Mouse (Mus musculus): Measurements from ENCODE around the gene Meaf6. TPM values are rescaled to one million over a fixed set of nuclear protein-coding genes. Genes with fewer than 3 reads are reported as not detected.

The Meaf6 gene
- total RNA-seq, 1 experiment from 2014 or later: 38.1 TPM

GRCm38 (mm10) chr4:125114638-125115037 lies 29.7 kb downstream of the Meaf6 start:
- ATAC-seq (ENCODE audit: extremely low read depth, insufficient number of reproducible peaks, low FRiP score, poor library complexity, severe bottlenecking): peak; percentile 64

GRCm38 (mm10) chr4:125115081-125115480 lies 30.1 kb downstream of the Meaf6 start:
- no peak for ATAC-seq (ENCODE audit: extremely low read depth, insufficient number of reproducible peaks, low FRiP score, poor library complexity, severe bottlenecking)

- ATAC-seq (ENCODE audit: extremely low read depth, insufficient number of reproducible peaks, low FRiP score, poor library complexity, severe bottlenecking): no peak
Observed at GRCm38 (mm10) chr4:125115710-125116089, 30.8 kb downstream of the Meaf6 start.

GRCm38 (mm10) chr4:125116090-125116861 lies 31.3 kb downstream of the Meaf6 start:
- ATAC-seq (ENCODE audit: extremely low read depth, insufficient number of reproducible peaks, low FRiP score, poor library complexity, severe bottlenecking): peak; percentile 47

GRCm38 (mm10) chr4:125116929-125117328 lies 32.0 kb downstream of the Meaf6 start:
- no peak for ATAC-seq (ENCODE audit: extremely low read depth, insufficient number of reproducible peaks, low FRiP score, poor library complexity, severe bottlenecking)

- ATAC-seq (ENCODE audit: extremely low read depth, insufficient number of reproducible peaks, low FRiP score, poor library complexity, severe bottlenecking): peak; percentile 13; the same call in 1 of the 2 replicates
Observed at GRCm38 (mm10) chr4:125117902-125118320, 33.0 kb downstream of the Meaf6 start.

- no peak for ATAC-seq (ENCODE audit: extremely low read depth, insufficient number of reproducible peaks, low FRiP score, poor library complexity, severe bottlenecking)
Observed at GRCm38 (mm10) chr4:125119070-125119469, 34.1 kb downstream of the Meaf6 start.

GRCm38 (mm10) chr4:125119721-125120120 lies 34.8 kb downstream of the Meaf6 start:
- no peak for ATAC-seq (ENCODE audit: extremely low read depth, insufficient number of reproducible peaks, low FRiP score, poor library complexity, severe bottlenecking)

GRCm38 (mm10) chr4:125122431-125123278 lies 37.7 kb downstream of the Meaf6 start:
- no peak for ATAC-seq (ENCODE audit: extremely low read depth, insufficient number of reproducible peaks, low FRiP score, poor library complexity, severe bottlenecking)

GRCm38 (mm10) chr4:125123279-125123671 lies 38.3 kb downstream of the Meaf6 start:
- no peak for ATAC-seq (ENCODE audit: extremely low read depth, insufficient number of reproducible peaks, low FRiP score, poor library complexity, severe bottlenecking)

GRCm38 (mm10) chr4:125124424-125125209 lies 39.7 kb downstream of the Meaf6 start:
- ATAC-seq (ENCODE audit: extremely low read depth, insufficient number of reproducible peaks, low FRiP score, poor library complexity, severe bottlenecking): peak; percentile 56

GRCm38 (mm10) chr4:125125361-125125921 lies 40.5 kb downstream of the Meaf6 start:
- ATAC-seq (ENCODE audit: extremely low read depth, insufficient number of reproducible peaks, low FRiP score, poor library complexity, severe bottlenecking): no peak

- ATAC-seq (ENCODE audit: extremely low read depth, insufficient number of reproducible peaks, low FRiP score, poor library complexity, severe bottlenecking): no peak
Observed at GRCm38 (mm10) chr4:125126186-125126585, 41.3 kb downstream of the Meaf6 start.

GRCm38 (mm10) chr4:125126761-125127160 lies 41.8 kb downstream of the Meaf6 start:
- ATAC-seq (ENCODE audit: extremely low read depth, insufficient number of reproducible peaks, low FRiP score, poor library complexity, severe bottlenecking): no peak

GRCm38 (mm10) chr4:125127305-125128084 lies 42.6 kb downstream of the Meaf6 start, which contains the start of gene Zc3h12a:
TSS of gene Zc3h12a (minus strand) at chr4:125127840.
- peak; percentile 62 for ATAC-seq (ENCODE audit: extremely low read depth, insufficient number of reproducible peaks, low FRiP score, poor library complexity, severe bottlenecking)

GRCm38 (mm10) chr4:125131493-125131892 lies 46.6 kb downstream of the Meaf6 start:
- no peak for ATAC-seq (ENCODE audit: extremely low read depth, insufficient number of reproducible peaks, low FRiP score, poor library complexity, severe bottlenecking)

- ATAC-seq (ENCODE audit: extremely low read depth, insufficient number of reproducible peaks, low FRiP score, poor library complexity, severe bottlenecking): peak; percentile 48; the same call in 1 of the 2 replicates
Observed at GRCm38 (mm10) chr4:125132394-125132793, 47.5 kb downstream of the Meaf6 start.

- no peak for ATAC-seq (ENCODE audit: extremely low read depth, insufficient number of reproducible peaks, low FRiP score, poor library complexity, severe bottlenecking)
Observed at GRCm38 (mm10) chr4:125134192-125134591, 49.3 kb downstream of the Meaf6 start.
